Mouse (Mus musculus): ENCODE measurements around the gene Cercam. TPM values are rescaled to one million over a fixed set of nuclear protein-coding genes. Genes with fewer than 3 reads are reported as not detected.

Cercam gene
- polyA plus RNA-seq (2012; rRNA removed): 53.7 and 75.9 TPM in 2 replicates
- polyA plus RNA-seq (2014; fragmentation: Nextera tagmentation; extraction: Ambion mirVana): 24.8 and 28.1 TPM in 2 replicates

DNA sequence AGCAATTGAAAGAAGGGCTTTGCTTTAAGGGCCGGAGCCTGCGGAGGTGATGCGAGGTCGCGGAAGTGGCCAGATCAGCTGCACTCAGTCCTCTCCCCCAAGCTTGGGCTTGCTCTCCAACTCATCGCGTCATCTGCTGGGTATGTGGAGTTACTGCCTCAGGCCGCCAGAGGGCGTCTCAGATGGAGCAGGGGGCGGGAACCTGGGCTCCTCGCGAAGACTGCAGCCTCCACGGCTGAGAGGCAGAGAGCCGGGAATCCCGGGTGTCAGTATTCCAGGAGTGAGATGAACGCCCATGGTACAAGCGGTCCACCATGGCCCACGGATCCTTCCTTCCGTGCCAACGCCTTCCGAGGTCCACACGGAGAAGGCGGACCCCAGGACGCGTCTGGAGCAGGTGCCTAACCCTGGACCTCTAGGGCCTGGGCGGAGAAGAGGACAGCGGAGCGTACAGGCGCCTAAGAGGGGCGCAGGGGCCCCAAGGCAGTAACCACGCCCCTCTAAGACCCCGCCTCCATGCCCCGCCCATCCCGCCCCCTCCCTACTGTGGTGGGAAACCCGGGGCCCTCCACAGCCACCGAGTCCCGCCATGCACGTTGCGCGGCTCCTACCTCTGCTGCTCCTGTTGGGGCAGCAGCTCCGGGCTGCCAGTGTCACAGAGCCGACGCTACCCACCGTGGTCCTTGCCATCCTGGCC, at the start of gene Cercam:
Gene Cercam, plus strand, starts transcription at position 216 of the 697 bp plus-strand sequence.
- peak; percentile 95 for ATAC-seq (ENCODE audit: low FRiP score, low read depth)
- 0 out of 2 replicates have a peak, but pooled peaks have one; percentile 18 for TF ChIP-seq POLR2A (IDR thresholded peaks at IDR 0.05; ENCODE audit: borderline replicate concordance, extremely low read depth, insufficient read depth, insufficient read length)
- Histone ChIP-seq H3K27me3 (ENCODE audit: control insufficient read depth, insufficient read depth, low read length) (no peaks in the 10 kb centered on the region), H3K9ac (ENCODE audit: low read depth, low read length, severe bottlenecking) (peak within 1 kb of the TSS; percentile 64), H3K9me3 (ENCODE audit: control insufficient read depth, low read length) (no peaks in the 10 kb centered on the region), H3K4me1 (ENCODE audit: control insufficient read depth, insufficient read depth, low read length) (peaks cover 10% of the 10 kb centered on the region), H3K4me3 (replicated peaks; ENCODE audit: low read length) (peak within 1 kb of the TSS; percentile 56), H3K36me3 (ENCODE audit: control insufficient read depth, insufficient read depth, low read length) (peaks cover 11% of the 10 kb centered on the region), H3K4me2 (replicated peaks; ENCODE audit: low read depth, low read length, severe bottlenecking) (peak within 1 kb of the TSS; percentile 93), H3K27ac (replicated peaks; ENCODE audit: low read depth, low read length) (peak within 1 kb of the TSS; percentile 65; the same call in 1 of the 2 replicates)
- 1% methylated on average over 32 of the region's 44 CpGs for WGBS
- peak; percentile 84 for DNase-seq (ENCODE audit: low spot score)

DNA sequence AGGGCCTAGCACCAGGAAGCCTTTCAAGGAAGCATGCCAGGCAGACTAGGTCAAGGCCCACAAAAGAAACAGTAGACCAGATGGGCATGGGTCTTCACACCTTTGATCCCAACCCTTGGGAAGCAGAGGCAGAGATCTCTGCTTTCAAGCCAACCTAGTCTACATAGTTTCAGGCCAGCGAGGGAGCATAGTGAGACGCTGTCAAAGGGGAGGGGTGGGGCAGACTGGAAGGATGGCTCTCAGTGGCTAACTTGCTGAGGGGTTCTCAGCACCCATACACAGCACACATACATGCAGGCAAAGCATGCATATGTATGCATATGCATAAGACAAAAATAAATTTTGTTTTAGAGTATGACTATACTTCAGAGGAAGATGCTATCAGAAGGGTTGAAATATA, 49.6 kb upstream of the Cercam start:
- TF ChIP-seq POLR2A (IDR thresholded peaks at IDR 0.05; ENCODE audit: borderline replicate concordance, extremely low read depth, insufficient read depth, insufficient read length): no peak
- ATAC-seq (ENCODE audit: low FRiP score, low read depth) (no peak), DNase-seq (ENCODE audit: low spot score) (no peak)
- H3K4me2 ChIP-seq (replicated peaks; ENCODE audit: low read depth, low read length, severe bottlenecking): 0 out of 2 replicates have a peak overlapping the region, but pooled peaks have one; percentile 89
- H3K36me3 ChIP-seq (ENCODE audit: control insufficient read depth, insufficient read depth, low read length): peaks cover 26% of the 10 kb centered on the region
- H3K9ac ChIP-seq (ENCODE audit: low read depth, low read length, severe bottlenecking): no peak overlapping the region
- H3K4me3 ChIP-seq (replicated peaks; ENCODE audit: low read length): no peak overlapping the region
- H3K9me3 ChIP-seq (ENCODE audit: control insufficient read depth, low read length): no peaks in the 10 kb centered on the region
- H3K27me3 ChIP-seq (ENCODE audit: control insufficient read depth, insufficient read depth, low read length): no peaks in the 10 kb centered on the region
- peaks cover 10% of the 10 kb centered on the region for H3K4me1 ChIP-seq (ENCODE audit: control insufficient read depth, insufficient read depth, low read length)
- 14% methylated on average over 2 of the region's 2 CpGs for WGBS
- H3K27ac ChIP-seq (replicated peaks; ENCODE audit: low read depth, low read length): no peak overlapping the region

GRCm38 (mm10) chr2:29820025-29820817, 48.7 kb upstream of the Cercam start, which contains the start of gene Urm1:
Gene Urm1 (plus strand): TSS chr2:29820075.
- Histone ChIP-seq H3K36me3 (ENCODE audit: control insufficient read depth, insufficient read depth, low read length) (peaks cover 17% of the 10 kb centered on the region), H3K27ac (replicated peaks; ENCODE audit: low read depth, low read length) (peak within 1 kb of the TSS; percentile 93), H3K27me3 (ENCODE audit: control insufficient read depth, insufficient read depth, low read length) (no peaks in the 10 kb centered on the region), H3K4me1 (ENCODE audit: control insufficient read depth, insufficient read depth, low read length) (peaks cover 10% of the 10 kb centered on the region), H3K4me2 (replicated peaks; ENCODE audit: low read depth, low read length, severe bottlenecking) (peak within 1 kb of the TSS; percentile 89), H3K4me3 (replicated peaks; ENCODE audit: low read length) (peak within 1 kb of the TSS; percentile 53), H3K9me3 (ENCODE audit: control insufficient read depth, low read length) (no peaks in the 10 kb centered on the region), H3K9ac (ENCODE audit: low read depth, low read length, severe bottlenecking) (peak within 1 kb of the TSS; percentile 82)
- peak; percentile 80 for ATAC-seq (ENCODE audit: low FRiP score, low read depth)
- WGBS: 2% methylated on average over 33 of the region's 35 CpGs
- peak; percentile 74 for DNase-seq (ENCODE audit: low spot score)
- TF ChIP-seq POLR2A (IDR thresholded peaks at IDR 0.05; ENCODE audit: borderline replicate concordance, extremely low read depth, insufficient read depth, insufficient read length): peak; percentile 90; the same call in 1 of the 2 replicates

DNA sequence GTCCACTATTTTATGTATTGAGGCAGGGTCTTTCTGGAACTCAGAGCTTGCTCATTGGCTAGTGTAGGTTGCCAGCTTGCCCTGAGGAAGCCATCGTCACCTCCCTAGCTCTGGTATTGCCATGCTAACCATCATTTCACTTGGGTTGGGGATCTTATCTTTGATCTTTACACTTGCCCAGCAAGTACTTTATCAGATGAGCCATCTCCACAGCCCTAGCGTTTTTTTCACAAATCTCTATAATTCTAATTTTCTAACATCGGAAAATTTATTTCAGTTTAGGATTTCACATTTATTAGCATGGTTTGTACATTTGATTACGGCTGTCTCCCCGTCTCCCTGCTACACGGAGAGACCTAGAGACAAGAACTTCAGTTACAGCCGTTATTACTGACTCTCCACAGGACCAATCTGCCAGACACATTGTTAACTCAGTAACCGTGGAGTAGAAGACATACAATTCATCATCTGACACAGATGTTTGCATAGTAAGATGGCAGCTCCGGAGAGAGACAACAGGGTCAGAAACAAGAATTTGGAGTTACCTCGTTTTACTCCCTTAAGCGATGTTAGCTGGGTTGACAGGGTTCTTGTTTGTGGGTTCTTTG, 42.5 kb upstream of the Cercam start:
- TF ChIP-seq POLR2A (IDR thresholded peaks at IDR 0.05; ENCODE audit: borderline replicate concordance, extremely low read depth, insufficient read depth, insufficient read length): no peak
- Histone ChIP-seq H3K9ac (ENCODE audit: low read depth, low read length, severe bottlenecking) (peak overlapping the region; percentile 79), H3K4me3 (replicated peaks; ENCODE audit: low read length) (peak overlapping the region; percentile 85), H3K9me3 (ENCODE audit: control insufficient read depth, low read length) (no peaks in the 10 kb centered on the region), H3K27ac (replicated peaks; ENCODE audit: low read depth, low read length) (peak overlapping the region; percentile 91), H3K36me3 (ENCODE audit: control insufficient read depth, insufficient read depth, low read length) (0 out of 2 replicates have a peak, but pooled peaks cover 4% of the 10 kb centered on the region), H3K4me2 (replicated peaks; ENCODE audit: low read depth, low read length, severe bottlenecking) (peak overlapping the region; percentile 67), H3K27me3 (ENCODE audit: control insufficient read depth, insufficient read depth, low read length) (no peaks in the 10 kb centered on the region), H3K4me1 (ENCODE audit: control insufficient read depth, insufficient read depth, low read length) (peaks cover 8% of the 10 kb centered on the region; the same call in 1 of the 2 replicates)
- DNase-seq (ENCODE audit: low spot score) (peak; percentile 16), ATAC-seq (ENCODE audit: low FRiP score, low read depth) (no peak)
- WGBS: 9% methylated on average over 11 of the region's 11 CpGs

Data from limb, embryonic 14.5 days (tissue).